Mouse (Mus musculus) spleen, adult 18-20 months (tissue): ENCODE data around the gene Ank2.
A peak's percentile ranks its signal among the peaks of the same experiment; 100 is the strongest.

Experiments used
- DNase-seq, 2 experiments: peaks; one replicate each; pipeline ENCODE4 v3.0.0; 2022; ENCODE audit warnings: mixed read lengths in 2 of 2

Gene Ank2

DNA sequence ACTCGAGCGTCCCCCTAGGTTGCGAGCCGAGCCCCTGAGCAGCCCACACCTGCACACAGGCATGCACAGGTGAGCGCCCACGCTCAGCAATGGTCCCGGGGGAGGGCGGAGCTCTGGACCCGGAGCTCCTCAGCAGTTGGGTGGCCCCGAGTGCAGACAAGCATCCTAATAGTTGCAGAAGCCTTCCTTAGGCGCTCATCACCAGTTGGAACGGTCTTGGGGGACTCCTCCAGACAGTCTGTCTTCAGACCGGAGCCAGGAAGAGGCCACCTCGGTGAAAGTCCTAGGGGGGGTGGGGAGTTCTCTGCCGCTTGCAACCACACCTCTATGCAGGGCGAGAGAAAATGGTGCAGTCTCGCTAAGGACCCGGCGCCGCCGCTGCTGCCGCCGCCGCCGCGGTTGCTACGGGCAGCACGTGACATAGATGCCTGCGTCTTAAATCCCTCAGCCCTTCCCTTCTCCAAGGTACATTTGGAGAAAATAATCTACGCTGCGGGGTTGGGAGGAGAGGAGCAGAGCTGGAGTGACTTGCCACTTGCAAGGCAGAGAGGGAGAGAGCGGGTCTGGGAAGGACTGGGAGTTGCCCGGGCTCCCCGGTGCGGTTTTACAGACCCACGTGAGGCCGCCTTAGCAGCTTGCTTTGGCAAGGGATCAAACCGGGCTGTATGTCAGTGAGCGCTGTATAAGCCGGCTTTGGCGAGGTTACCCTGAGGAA lies 337.0 kb downstream of the Ank2 start:
- no peak for DNase-seq

DNA sequence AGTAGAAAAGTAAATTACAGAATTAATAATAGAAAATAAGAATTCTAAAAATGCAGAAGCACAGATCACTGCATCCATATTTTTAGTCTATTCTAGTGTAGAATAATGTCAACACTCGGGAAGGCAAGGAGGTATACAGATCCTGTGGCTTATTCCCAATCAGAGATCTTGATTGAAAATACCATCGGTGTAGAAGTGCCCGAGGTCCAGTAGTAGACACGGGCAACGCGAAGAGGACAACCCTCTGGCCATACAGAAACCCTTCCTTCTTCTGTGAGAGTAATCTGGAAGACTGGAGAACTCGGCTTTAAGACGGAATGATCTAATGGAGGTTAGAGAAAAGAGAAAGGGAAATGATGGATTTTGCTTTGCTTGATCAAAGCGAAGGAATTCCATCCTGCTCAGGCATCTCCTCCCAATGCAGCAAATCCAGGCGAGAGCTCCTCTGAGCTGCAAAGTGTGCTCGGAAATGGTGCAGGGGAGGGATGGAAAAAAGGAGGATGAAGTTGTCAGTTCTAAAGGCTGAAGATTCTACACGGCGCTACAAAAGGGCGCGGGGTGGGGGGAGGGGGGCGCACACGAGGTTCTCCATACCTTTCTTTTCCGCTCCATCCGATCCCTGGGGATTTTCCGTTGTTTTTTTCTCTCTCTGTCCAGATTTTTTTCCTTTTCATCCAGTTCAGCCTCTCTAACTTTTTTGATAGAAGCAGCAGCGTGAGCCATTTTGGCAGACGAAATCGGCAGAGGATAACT lies 337.9 kb downstream of the Ank2 start:
- DNase-seq, result no peak

DNA sequence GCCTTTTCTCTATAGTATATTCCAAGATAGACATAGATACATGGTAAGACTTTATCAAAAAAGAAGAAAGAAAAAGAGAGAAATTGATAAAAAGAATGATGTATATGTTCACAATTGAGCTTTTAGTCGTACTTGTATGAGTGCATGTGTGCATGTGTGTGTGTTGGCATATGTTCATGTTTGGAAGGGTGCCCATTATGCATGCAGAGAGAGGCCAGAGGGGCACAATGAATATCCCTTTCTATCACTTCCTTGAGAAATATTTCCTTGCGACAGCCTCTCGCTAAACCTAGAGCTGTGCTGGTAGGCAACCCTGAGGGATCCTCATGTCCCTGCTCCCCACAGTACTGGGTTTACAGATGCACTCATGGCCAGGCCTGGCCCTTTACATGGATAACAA lies 341.4 kb downstream of the Ank2 start:
- DNase-seq, result no peak

DNA sequence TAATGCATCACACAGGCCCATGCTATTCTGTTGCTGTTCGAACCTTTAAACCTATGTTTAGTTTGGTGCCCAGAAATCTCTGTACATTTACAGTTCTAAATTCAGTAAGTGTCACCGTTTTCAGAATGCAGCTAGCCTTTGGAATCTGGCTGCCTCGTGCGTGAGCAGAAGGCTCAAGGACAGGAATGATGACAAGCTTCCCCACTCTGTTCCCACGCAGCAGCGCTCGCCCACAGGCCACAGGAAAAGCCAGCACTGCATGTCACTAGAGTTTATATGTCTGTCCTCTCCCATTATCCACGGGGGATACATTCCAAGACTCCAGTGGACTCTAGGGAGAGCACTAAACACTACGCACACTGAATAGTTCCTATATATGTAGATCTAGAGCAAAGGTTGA lies 343.1 kb downstream of the Ank2 start:
- no peak for DNase-seq

DNA sequence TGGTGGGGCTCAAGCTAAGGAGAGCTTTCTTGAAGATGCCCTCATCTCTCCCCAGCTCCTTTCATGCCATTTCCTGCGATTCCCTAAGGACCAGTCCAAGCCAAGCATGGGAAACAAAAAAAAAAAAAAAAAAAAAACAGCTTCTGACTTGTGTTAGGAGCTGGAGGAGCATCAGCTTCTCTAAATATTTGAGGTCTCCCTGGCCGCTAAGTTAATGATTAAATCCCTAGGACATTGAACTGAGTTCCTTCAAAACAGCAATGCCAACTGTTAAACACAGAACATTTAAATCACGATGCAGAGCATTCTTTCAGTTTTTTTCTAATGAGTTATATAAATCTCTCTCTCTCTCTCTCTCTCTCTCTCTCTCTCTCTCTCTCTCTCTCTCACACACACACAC lies 345.3 kb downstream of the Ank2 start:
- DNase-seq, result no peak

DNA sequence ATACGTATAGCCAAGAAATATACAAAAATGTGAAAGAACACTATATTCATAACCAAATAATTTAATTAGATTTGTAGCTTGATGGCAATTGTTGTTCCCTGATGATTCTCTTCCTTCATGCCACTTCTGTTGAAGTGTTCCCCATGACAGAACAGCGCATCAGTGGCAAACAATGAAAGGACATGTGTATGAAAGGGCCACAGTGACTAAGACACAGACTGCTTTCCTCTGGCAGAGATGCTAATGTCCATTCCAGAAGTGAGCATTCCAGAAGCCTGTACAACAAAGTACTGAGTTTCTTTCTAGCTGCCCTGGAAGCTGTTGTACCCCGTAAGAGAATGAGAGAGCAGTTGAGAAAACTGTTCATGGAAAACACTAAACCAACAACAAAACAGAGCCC lies 345.7 kb downstream of the Ank2 start:
- no peak for DNase-seq

DNA sequence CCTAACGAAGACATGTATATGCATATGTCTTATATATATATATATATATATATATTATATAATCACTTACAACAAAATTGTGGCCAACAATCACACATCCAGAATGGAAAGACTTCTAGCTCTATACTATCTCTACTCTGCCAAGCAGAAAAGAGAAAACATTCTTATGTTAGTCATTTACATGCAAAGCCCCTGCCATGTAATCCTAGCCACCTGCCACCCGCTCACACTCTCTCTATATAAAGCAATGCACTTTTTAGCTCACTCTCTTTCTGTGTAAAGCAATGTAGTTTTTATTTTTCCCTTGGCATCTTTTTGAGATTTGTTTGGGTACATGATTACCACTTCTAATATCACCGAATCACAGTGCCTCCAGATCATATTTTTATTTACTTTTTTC lies 350.5 kb downstream of the Ank2 start:
- no peak for DNase-seq

DNA sequence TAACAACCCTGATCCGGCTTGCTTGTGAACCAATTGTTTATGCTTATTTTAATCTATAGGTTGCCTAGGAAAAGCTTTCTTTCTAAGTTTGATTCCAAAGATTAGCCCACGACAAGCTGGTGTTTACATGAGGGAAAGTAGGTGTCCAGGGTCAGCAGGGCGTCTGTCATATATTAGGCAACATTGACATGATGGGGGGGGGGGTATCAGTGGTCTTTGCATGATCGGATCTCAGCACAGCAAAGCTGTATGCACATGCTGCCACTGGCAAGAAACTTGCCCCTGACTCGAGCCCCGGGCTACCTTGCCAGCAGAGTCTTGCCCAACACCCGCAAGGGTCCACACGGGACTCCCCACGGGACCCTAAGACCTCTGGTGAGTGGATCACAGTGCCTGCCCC lies 358.6 kb downstream of the Ank2 start:
- no peak for DNase-seq

DNA sequence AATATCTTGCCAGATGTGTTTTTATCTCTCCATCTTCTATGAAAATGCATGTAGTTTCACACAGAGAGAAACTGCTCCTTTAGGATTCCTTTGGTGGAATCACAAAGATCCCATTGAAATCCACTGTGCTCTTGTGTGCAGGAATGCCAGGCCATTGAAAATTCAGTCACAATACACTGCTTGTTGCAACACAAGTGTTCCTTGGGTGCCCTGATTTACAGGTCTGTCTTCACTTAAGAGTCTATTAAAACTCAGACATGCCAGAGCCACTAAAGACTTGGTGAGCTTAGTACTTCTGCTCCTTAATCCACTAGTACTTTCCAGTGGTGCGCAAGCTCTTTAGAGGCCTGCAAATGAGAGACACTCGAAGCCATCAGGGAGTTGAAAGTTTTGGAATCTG lies 359.5 kb downstream of the Ank2 start:
- no peak for DNase-seq

DNA sequence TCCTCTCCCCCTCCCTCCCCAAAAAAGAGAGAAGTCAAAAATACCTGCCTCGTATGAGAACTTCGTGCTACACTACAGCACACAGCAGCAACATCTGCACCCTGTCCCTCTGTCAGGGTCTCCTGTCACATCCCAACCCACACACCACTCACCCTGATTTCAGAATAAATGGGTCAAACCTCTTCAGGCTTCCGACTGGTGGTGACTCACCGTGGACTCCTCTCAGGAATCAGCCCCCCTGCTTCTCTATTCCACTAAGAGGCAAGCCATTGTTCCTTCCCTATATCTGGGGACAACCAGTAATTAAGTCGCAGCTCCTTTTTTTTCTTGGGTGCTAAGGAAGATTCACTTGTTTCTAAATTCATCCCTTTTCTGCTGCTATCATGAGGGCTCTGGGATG lies 361.6 kb downstream of the Ank2 start:
- no peak for DNase-seq

DNA sequence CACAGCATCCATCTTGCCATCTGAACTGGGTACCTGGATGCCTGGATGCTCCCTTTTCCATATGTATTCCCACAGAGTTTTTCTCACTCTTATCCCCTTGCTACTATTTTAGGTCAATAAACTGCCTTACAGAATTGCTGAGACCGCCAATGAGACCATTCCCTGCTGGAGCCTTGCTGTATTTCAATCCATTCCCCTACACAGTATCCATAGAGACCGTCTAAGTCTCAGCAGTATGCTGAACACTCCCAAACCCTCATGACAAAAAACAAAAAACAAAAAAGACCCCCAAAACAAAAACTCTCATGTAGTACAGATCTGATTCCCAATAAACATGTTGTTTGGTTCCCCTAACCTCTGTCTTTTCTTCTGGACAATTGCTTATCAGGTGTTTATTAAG lies 365.1 kb downstream of the Ank2 start:
- DNase-seq, result no peak

DNA sequence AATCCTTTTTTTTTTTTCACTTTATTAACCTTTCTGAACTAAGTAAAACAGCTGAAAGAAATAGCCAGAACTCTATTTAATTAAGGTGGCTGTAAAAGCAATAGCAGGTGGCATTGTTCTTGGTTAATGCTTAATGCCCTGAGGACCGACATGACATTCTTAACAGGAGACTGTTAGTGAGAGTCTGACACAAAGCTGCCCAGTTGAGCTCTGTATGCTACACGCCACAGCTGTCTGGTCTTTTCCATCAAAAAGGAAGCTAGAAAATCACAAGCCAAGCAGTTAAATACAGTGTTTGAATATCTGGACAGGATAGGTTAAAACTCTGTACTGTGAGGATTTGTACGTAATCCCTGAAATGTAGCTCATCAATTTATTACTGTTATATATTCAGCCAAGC lies 368.1 kb downstream of the Ank2 start:
- DNase-seq, result no peak

DNA sequence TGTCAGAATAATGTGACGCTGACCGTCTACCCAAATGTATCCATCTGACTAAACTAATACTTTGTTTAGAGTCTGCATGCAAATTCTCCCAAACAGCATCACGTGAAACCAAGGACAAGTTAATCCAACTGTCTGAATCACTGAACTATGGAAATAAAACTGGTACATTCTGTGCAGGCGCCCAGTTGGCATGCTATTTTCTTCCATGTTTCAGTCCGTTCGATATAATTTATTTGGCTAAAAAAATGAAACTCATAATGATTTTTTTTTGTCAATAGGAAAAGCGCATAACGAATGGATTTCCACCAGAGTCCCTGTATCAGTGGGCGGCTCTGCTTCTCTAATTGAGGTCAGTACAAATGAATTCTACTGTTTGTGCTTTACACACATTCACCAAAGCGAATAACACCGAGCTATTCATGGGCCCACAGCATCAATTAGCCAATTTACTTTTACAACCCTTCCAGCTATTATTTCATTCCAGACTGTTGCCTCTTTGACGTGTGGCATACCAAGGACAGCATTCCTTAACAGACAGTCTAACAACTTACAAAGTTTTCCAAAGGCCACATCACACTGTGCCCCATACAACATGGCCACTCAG lies 368.9 kb downstream of the Ank2 start:
- DNase-seq, result no peak

DNA sequence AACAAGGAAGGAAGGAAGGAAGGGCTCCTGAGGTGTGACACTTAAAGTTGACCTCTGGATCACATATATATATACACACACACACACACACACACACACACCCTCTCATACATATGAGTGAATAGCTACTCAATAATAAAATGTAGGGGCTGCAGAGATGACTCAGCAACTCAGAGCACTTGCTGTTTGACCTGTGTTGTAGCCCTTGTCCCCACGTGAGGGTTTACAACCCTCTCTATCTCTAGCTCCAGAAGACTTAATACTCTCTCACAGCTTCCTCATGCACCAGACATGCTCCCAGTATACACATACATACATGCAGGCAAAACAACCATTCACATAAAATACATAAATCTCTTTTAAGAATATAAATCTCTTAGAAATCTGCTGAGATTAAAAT lies 369.4 kb downstream of the Ank2 start:
- no peak for DNase-seq

DNA sequence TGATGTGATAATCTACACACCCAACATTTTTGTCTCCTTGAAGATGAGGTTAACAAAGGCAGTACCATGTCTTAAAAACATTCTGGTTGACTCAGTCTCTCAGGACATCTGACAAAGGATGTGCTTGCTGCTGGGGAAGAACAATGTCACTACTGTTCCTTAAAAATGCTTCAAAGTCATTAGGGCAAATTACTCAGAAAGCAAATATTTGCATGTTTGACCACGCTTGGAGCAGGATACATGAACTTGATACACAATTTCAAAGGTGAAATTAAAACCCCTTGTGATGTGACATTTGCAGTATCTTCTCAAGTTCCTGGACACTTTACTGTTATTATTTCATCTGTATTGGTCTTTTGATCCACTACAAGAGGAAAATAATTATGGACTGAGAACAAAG lies 371.5 kb downstream of the Ank2 start:
- no peak for DNase-seq

DNA sequence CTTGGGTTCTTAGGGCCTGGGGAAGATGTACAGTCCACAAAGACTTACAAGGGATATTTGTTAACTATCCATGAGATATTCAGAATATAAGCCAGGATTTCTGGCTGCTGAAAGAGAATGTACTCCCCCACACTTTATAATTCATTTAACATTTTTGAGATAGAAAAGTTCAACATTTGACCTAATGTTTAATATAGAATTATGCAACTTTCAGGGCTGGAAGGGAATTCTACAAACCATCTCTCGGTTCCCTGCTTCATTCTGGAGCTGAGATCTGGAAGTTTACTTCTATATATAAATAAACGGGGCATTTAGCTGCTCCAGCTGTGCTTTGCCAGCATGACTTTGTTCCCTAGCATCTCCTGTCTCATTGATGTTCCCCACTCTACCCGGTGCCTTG lies 372.9 kb downstream of the Ank2 start:
- DNase-seq, result no peak

DNA sequence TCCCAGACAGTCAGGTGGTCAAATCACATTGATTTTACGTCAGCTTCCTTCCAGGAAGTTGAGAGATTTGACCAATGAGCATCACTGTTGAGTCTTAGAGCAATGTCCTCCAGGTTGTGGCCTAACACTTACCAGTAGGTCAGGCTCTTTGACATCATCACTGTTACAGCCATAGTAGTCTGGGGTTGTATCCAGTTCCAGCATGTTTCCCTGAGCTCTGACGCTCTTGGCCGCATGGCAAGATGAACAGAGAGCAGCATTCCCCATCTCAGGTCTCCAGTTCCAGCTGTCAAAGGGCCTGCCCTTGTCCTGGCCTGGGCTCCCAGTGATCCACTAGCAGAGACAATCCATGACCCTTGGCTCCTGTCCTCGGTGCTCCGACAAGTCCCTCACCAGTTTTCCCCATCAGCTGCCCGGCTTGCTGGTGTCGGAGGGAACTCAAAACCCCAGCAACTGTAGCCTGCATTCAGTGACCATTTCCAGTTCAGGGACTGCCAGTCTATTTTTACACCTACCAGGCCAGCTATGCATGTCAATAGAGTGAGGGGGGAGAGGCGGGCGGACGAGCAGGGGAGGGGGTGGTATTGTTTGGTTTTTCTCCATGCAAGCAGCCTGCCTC lies 374.7 kb downstream of the Ank2 start:
- DNase-seq, result no peak

DNA sequence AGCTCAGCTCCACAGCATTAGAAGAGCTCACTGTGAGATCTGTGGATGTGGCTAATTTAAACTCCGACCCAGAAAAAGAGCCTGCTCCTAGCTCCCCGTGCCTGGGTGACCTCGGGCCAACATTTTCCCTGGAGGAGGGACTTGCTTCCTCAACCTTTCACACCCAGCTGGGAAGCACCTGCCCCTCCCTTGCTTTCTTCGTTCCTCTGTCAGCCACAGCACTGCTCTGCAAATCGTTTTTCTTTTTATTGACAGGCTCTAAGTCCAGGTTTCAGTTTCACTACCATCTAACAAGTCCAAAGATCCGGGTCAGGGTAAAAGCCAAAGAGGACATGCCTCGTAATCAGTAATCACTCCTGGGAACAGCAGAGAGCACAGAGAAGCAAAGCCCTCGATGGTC lies 375.8 kb downstream of the Ank2 start:
- DNase-seq, result peak in 1 of 2 experiments; percentile 2

DNA sequence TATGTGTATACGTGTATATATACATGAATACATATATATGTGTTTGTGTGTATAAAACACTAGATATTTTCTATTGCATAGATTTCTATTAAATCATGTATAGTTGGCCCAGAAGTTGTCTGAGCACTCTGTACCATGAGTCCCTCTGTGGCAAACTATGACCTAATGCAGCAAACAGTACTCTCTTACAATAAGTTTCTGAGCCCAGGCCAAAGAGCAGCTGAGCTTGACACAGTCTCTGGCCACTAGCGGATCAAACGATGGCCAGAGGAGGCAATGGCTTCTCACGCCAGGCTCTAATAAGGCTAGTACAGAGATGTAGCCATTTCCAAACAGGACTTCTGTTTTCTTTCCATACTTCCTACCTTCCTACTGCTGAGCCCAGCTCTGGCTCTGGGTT lies 380.4 kb downstream of the Ank2 start:
- DNase-seq, result no peak

DNA sequence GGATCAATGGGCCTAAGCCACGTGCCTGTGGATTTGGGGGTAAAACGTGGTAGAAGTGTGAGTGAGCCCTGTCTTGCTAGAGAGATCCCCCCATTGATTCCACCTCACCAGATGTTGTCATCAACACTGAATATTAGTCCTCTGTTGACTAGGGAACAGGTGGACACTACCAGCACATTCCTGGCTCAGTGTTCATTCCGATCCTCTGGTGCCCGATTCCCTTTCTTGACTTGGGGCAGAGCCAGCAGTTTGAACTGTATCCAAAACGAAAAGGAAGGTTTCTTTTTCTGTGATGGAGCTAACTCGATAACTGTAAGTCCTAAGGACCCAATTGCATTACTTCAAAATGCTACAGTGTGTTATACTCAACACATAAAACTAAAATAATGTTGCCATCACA lies 382.9 kb downstream of the Ank2 start:
- DNase-seq, result no peak

DNA sequence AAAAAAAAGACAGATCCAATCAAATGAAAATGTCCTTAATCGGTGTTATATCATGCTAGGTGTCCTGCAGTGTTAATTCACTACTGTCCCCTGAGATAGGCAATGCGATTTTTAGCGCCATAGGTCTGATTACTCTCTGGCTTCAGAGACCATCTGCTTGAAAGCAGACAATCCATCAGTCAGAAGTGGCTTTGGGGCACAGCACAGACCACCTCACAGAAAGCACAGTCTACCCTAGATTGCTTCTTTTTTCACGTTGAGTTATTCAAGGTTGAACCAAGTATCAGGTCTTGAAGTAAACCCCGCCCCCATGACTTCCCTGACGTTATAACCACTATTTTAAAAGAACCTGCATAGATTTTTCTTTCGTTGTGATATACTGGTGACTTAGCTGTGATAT lies 385.9 kb downstream of the Ank2 start:
- no peak for DNase-seq

DNA sequence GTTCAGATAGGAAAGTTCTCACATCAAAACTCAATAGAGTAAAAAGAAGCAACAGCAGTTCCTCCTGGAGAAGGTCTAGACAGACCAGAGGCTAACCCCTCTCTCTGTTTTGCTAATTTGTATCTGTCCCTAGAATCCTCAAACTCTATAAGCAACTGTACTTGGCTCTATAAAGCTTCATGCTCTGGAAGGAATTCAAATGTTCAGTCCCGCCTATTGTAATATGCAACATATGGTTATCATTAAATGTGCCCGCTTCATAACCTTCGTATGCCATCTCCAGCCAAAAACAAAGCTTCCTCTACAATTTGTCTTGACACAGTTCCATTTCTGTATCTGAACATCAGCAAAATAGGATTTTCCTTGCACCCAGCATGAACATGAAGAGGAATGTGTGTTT lies 389.7 kb downstream of the Ank2 start:
- DNase-seq, result no peak

DNA sequence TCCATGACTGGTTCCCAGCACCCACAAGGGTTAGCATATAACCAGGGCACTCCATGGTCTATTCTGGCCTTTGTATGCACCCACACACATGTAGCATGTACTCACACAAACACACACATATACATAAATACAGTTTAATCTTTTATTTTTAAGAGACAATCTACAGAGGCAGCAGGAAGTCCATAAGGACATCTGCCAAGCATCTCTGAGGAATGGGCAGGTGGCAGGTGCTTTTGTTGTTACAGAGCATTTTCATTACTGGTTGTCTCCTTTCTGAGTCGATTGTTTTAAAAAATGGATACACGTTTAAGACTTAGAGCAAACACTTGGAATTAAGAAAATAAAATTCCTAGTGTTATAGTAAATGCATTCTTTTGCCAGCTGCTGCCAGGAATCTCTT lies 390.7 kb downstream of the Ank2 start:
- no peak for DNase-seq

DNA sequence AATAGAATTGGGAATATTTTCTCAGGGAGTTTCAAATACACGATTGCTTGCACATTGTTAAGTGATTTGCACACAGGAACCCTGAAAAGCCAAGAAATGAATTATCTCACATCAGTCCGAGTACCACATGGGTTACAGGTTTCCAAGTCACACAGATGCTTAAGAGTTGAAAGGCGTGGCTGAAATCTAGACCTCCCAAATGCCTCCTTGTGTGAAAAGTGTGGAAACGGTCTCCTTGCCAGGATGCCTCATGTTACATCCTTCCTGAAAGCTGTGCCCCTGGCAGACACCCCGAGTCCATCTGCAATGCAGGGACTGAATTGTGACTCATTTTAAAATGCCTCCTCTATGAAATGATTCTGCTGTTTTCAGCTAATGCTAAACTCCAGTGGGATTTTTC lies 391.9 kb downstream of the Ank2 start:
- DNase-seq, result no peak
